Mouse (Mus musculus): ENCODE data around the gene Pde8a. TPM values are rescaled to one million over a fixed set of nuclear protein-coding genes. Genes with fewer than 3 reads are reported as not detected.
"Not testable (repeated sequence)": the region's sequence is repeated elsewhere in the genome, so short reads cannot be mapped to it uniquely, and the experiment has no call there.

The Pde8a gene
- 10 to 100 TPM in 1 of 2 experiments, 1 to 10 TPM in 1; 7.8 to 10.1 TPM for total RNA-seq (2021)
- long read RNA-seq, experiment 1, transcript Pde8a-201 (22 exons, 3,802 nt): major isoform, 7 of 12 reads
- long read RNA-seq, experiment 1, partial matches to known transcripts: 2 of 12 reads
- long read RNA-seq, experiment 1, other reads (novel, unspliced or antisense): 3 of 12 reads
- long read RNA-seq, experiment 2, transcript Pde8a-201 (22 exons, 3,802 nt): major isoform, 5 of 9 reads
- long read RNA-seq, experiment 2, partial matches to known transcripts: 1 of 9 reads
- long read RNA-seq, experiment 2, other reads (novel, unspliced or antisense): 3 of 9 reads

DNA sequence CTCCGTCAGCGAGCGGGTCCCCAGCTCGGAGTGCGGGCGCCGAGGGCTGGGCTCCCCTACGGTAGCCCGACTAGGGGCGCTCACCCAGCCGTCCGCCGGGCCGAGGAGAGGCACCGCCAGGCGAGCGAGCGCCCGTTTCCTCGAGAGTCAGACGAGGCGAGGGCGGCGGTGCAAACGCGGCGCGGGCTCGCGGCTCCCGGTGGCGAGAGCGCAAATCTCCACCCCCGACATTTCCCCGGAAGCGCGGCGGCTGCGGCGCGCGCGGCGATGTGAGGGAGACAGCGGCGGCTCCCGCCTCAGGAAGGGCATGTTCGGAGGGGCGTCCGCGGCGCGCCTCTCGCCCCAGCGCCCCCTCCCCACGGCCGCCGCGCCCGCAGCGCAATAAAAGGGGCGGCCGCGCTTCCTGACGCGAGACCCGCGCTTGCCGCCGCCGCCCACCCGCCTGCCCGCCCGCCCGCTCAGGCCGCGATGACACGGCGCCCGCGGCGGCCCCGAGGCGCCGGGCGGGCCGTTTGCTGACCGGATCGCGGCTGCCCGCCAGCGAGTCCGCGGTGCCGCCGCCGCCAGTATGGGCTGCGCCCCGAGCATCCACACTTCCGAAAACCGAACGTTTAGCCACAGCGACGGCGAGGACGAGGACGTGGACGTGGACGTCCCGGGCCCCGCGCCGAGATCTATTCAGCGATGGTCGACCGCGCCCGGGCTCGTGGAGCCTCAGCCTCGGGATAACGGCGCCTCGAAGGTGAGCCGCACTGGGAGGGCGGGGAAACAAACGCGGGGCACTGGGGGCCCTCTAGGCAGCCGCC, at the start of gene Pde8a:
Gene Pde8a (plus strand): TSS at position 250 of the 806 bp plus-strand sequence.
- DNase-seq: peak; percentile 40

DNA sequence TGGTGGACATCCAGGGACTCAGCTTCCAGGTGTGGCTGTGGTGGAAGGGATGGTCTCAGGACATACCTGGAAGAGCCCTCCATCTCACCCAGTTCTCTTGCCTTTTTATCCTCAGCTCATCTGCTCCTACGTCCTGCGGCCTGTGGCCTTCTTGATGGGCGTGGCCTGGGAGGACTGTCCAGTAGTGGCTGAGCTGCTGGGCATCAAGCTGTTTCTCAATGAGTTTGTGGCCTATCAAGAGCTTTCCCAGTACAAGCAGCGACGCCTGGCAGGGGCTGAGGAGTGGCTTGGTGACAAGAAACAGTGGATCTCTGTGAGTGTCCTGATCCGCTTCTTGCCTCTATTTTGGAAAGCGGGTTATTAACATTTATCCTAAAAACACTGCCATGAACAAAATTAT, 49.0 kb upstream of the Pde8a start:
- no peak for DNase-seq

DNA sequence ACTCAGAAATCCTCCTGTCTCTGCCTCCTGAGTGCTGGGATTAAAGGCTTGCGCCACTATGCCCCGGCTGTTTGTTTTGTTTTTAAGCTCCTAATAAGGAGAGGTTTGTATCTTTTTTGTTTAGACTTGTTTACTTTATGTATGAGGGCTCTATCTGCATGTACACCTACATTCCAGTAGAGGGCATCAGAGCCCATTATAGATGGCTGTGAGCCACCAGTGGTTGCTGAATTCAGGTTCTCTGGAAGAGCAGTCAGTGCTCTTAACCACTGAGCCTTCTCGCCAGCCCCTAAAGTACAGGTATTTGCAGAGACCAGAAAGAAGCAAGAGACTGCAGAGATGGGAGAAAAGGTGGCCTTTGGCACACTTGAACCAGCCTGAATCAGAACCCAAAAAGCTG, 46.3 kb upstream of the Pde8a start:
- DNase-seq: peak; percentile 27

DNA sequence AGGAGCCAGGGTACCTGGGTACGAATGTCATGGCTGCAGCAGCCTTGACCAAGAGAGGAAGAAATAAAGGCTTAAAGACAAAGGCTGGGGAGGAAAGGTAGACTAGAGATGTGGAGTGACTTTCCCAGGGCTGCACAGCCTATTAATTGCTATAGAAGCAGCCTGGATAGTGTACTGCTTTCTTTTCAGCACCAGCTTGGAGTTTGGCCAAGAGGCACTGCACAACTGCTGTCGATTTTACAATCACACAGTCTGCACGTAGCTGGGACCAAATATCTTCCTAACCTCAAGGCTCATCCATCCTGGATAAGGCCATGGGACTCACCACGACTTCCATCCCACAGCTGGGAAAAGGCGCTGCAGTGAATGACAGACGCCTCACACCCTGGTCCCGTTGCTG, 44.0 kb upstream of the Pde8a start:
- DNase-seq: no peak

DNA sequence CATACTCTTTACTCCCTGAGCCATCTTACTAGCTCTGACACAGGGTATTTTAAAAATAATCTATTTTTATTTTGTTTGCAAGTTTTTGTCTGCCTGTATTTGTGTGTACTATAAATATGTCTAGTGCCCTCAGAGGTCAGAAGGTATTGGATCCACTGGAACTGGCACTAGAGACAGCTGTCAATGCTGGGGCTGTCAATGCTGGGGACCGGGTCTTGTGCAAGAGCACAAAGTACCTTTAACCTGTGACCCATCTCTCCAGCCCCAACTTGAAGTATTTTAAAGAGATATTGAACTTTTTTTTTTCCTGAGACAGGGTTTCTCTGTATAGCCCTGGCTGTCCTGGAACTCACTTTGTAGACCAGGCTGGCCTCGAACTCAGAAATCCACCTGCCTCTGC, 39.5 kb upstream of the Pde8a start:
- DNase-seq: no peak

DNA sequence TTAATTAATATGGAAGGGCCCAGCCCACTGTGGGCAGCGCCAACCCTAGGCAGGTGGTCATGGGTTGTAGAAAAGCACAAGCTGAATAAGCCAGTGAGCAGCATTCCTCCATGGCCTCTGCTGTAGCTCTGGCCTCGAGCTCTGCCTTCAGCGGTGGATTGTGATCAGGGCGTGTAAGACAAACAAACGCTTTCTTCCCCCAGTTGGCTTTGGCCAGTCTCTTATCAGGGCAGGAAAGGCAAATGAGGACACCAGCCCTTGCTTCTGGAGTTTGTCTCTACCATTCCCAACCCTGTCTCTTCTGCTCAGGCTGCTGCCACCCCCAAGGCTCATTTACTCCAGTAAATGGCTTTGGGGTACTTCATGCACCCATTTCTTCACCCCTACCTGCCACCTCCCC, 38.7 kb upstream of the Pde8a start:
- no peak for DNase-seq

DNA sequence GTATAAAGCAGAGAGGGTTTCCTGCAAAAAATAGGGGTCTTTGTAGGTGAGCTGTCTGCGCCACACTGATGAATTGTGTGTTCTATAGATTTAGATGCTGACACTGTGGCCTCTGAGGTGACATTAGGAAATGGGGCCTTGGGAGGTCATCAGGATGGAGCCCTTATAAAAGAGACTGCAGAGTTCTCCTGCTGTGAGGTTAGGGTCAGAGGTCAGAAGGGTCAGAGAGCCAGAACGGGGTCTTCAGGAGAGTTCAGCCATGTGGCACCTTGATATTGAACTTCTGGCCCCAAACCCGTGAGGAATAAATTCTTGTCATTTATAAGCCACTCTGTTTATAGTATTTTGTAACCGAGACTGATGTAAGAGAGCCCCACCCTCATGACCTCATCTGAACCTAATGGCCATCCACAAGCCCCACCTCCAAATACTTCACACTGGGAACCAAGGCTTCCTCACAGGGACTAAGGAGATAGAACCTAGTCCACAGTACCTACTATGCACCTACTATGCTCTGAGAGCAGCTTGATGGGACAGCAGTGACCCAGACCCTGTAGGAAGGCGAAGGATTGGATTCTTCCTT, 37.1 kb upstream of the Pde8a start:
- DNase-seq: no peak

DNA sequence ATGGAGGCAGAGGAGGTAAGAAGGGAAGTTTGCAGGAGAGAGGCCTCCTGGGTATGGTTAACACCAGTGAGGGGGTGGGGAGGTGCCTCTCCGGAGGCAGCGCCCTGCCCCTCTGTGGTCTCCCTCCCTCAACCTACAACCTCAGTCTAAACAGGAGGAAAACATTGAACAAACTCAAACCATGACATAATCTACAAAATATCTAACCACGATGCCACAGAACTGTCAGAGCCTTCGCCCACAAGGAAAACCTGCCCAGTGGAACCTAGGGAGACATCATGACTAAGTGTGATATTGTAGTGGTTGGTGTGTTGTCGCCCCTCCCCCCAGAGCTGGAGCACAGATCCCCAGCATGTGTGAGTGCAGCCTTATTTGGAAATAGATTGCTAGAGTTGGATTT, 33.9 kb upstream of the Pde8a start:
- no peak for DNase-seq

DNA sequence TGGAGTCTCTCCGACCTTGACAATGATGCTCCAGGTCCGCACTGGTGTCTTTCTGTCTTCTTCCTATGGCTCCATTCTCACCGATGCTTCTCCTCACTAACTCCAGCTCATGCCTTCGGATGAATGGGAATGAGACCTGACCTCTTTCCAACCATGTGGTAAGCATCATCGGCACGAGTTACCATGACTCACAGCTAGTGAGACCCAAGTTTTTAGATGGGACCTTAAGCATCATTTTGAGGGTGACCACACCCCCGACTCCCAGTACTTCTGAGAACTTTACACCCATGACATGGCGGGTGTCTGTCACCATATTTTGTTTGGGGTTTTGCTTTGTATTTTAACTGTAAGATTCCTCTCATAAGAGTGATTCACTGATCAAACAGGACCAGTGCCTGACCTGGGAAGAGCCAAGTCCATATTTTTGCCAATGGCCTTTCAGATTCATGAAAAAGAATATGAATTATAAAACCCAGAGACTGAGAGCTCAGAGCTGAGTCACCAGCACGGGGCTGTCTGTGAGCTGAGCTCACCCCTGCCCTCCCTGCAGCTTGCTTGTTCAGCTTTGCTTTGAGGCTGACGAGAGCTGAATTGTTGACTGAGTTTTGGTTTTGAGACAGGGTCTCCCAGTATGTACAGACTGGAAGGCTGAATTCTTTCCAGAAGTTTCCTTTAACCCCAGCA, 30.8 kb upstream of the Pde8a start:
- DNase-seq: no peak

DNA sequence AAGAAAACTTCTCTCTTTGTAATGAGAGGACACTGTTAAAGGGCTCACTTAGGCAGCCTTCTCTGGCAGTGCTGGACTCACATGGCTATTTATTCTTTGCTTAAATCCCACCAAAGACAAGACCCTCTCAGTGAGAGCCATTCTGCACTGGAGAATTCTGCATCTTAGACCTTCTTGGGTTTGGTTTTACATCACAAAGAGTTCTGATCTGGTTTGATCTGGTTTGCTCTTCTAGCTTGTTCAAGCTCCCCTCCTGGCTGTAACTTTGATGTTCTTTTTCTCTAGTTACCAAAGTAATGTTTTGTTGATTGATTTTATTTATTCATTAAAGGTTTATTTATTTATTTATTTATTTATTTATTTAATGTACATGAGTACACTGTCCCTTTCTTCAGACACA, 30.2 kb upstream of the Pde8a start:
- no peak for DNase-seq

DNA sequence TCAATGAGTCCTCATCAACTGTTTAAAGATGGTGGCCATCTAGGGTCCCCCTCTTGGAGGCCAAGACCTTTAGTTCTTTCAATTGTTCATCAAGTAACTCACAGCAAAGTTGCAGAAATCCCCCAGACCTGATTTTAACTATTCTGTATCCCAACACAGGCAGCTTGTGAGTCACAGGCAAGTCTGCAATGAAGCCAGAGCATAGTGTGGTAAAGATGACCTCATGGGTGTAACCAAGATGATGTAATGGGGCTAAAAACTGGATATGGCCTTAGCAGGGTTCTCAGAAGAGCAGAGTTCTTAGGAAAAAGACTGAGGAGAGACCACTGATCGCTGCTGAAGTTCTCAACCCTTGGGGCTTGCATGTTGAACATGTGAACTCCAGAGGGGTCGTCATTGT, 29.3 kb upstream of the Pde8a start:
- DNase-seq: no peak

DNA sequence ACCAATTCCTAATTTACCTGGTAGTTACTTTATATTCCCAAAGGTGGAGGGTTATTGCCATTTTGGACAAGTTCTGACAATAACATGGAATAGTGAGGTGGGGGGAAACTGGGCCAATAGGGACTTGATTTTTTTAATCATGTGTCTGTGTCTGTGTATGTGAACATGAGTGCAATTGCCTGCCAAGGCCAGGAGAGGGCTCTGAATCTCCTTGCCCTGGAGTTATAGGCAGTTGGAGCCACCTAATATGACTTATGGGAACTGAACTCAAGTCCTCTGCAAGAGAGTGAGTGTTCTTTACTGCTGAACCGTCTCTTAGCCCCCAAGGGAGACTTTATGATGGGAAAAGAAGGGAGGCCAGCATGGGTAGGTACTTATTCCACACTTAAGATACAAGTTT, 28.7 kb upstream of the Pde8a start:
- no peak for DNase-seq

DNA sequence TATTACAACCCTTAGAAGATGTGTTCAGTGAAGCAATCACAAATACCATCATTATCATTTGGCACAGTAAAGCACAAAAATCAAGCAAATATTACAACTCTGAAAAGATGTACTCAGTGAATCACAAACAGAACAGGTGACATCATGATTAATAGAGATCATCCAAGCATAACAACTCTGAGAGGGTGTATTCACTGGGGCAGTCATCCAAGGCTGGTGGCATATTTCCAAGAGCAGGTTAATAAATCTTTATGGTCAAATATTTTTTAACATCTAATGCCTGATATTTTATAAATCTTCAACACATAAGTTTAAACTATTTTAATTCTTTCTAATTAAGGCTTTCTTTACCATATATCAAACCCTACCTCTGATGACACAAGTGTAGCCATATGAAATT, 27.4 kb upstream of the Pde8a start:
- DNase-seq: not testable (repeated sequence)

DNA sequence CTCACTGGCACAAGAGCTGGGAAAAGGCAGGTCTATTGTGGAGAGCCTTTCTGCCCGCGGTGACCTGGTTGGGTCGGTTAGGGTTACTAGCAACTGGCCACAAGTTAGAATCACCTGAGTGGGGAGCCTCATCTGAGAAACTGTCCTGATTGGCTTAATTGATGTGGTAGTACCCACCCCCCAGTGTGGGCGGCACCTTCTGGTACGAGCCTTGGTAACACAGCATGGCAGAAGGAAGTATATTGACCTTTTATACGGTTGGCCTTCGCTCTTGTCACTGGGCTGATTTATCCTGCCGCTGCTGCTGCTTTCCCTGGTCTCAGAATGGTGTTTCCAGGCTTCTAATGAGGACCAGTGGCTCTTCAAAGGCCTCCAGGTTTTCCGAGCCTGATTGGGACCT, 24.2 kb upstream of the Pde8a start:
- DNase-seq: no peak

DNA sequence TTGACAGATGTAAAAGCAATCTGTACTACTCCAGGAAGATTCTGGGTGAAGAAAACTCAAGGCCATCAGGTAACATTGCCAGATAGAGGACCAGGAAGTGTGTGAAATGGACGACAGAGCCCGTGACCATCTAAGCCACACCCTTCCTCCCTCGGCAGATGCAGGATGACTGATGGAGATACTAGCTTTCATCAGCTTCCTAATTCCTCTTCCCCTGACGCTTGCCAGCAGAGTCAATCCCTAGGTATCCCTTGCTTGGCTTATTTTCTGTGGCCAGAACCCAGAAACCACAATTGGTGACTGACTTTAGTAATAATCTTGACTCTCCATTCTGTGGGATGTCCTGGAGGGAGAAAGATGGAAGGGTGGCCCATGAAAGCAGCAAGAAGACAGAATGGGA, 17.9 kb upstream of the Pde8a start:
- no peak for DNase-seq

DNA sequence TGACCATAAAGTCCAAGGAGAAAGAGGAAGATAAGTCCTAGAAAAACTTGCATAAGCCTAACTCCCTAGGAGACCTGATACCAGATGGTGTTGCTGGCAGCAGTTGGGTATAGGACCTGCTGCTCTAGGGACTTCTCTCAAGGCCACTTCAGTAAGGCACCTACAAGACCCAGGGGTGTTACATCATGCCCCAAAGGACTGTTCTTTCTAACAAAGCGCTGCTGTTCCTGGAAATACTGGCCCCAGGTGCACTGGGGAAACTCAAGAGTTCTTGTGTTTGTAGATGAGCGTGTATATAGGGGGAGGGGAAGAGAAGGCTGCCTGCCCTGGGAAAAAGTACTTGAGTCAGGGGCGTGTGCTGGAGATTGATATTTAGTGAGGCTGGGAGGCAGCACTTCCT, 16.6 kb upstream of the Pde8a start:
- DNase-seq: no peak

DNA sequence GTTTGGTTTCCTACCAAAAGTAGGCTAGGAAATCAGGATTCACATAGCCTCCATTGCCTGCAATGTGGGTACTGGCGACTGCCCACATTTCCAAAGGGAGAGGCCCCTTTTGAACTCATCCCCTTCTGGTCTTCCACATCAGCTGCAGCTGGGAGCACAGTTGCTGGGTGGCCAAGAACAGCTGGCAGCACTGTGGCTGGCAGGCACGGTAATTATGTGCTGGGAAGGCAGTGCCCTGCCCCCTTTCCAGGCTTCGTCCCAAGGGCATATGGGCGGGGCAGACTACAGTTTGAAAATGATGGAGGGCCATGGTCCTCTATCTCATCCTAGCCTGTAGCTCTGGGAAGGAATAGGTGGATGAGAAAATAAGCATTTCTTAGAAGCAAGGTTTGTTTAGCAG, 14.9 kb upstream of the Pde8a start:
- DNase-seq: peak; percentile 29

DNA sequence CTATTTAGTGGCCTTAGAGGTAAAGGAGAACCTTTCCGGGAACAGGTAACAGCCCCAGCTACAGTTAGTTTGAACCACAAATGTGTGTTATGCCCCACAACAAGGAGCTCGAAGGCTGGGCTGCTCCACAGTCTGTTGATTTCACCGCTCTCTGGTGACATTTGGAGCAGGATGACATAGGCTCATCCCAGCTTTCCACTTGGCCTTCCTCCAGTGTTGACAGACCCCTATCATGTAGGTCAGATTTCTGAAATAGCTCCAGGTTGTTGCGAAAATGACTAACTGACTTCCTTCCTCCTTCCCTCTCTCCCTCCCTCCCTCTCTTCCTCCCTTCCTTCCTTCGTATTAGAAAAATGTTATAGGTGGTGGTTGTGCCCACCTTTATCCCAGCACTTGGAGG, 14.3 kb upstream of the Pde8a start:
- DNase-seq: no peak

DNA sequence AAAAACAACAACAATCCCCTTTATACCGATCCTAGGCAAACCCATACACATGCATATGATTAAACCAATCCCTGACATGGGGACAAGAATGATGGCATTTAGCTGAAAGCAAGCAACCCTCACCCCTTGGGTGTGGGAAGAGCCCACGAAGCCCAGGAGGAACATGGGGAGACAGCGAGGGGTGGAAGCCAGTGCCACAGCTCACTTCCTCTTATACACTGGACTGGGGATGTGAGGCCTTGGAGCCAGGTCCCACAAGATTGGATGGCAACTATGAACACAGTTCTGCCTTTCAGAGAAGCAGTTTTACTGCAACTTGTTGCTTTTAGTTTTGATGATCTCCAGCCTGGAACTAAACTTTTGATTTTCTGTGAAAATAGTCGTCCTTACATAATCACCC, 13.6 kb upstream of the Pde8a start:
- DNase-seq: no peak

DNA sequence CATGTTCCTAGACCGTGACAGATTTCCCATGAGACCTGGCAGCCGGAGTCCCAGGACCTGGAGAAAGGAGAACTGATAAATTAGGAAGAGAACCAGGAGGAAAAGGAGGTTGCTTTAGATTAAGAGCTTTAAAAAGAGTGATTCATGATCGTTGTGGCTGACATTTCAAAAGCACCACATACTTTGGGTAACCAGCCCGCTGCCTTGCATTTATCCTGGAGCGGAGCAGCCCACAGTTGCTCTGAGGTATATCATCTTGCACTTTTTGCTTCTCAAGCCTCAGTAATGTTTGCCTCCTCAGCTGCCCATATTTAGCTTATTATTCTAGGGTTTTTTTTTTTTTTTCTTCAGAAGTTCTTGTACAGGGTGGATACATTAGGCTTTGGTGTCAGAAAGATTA, 11.0 kb upstream of the Pde8a start:
- no peak for DNase-seq

DNA sequence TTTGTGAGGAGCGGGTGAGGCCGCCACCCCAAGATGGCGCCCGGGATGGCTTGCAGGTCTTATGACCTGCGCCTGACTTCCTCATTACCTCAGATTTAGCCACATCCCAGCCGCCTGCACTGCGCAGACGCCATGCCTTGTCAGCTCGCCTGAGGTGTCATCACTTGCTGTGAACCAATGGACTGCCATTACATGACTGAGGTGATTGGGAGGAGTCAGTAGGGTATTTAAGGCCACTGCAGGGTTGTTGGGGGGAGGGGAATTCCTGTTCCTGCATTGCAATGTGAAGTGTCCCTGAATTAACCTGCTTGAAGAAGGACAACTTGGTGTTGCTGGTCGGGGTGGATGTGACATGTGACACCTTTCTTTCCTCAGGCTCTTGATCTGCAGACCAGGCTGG, 9.8 kb upstream of the Pde8a start:
- not testable (repeated sequence) for DNase-seq

DNA sequence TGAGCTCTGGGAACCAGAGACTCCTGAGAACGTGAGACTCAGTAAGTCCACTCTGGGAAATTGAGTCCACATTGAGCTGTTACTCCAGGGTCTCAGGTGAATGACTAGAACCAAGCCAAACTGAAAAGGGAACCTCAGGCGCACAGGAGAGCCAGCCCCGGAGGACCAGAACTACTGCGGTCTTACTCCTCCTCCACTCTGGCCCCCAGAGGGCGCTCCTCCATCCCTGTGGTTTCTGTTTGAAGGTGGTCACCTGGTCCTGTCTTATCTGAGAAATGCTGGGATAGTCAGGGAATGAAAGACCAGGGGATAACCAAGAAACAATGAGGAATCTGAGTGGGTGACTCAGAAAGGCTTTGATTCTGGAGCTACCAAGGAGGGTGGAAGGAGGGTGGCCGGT, 4.5 kb upstream of the Pde8a start:
- peak; percentile 65 for DNase-seq

Measured in gastrocnemius, postnatal 10 days (tissue).